In the genomic region with DNA sequence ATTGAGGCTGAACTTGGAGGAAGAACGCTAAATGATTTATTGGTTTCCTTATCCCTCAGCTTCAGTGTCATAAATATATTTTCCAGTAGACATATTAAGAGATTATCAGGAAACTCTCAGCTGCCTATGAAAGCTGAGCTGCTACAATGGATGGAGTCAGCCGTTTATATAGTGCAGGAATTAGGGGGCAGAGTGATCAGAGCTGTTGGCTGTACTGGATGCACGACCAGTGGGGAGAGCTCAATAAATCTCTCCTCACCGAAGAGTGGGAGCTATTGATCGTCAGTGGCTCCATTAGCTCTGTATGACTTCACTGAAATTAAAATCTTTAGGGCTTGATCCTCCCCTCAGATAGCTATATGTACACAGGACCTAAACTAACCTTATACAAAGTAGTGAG, we compare ENCODE assay signal across 14 mouse cellular contexts.
"Had no signal": no experiment of that assay in that cellular context is flagged by ENCODE, and none has a peak within 500 bp of the region (broad histone marks: within the 10 kb centered on the region; RNA-seq: fewer than 3 reads in every experiment).

No protein-coding gene starts in this region.

- H3K36me3 ChIP-seq: limb, embryonic 10.5 days; liver, embryonic 12.5 days; midbrain, embryonic 15.5 days had no signal

- H3K9me3 ChIP-seq: limb, embryonic 10.5 days; liver, embryonic 12.5 days; midbrain, embryonic 15.5 days had no signal

- H3K4me1 ChIP-seq: limb, embryonic 10.5 days; liver, embryonic 12.5 days; midbrain, embryonic 15.5 days had no signal

- H3K4me3 ChIP-seq: limb, embryonic 10.5 days; liver, embryonic 12.5 days; midbrain, embryonic 15.5 days had no signal

- DNase-seq: kidney, adult 11 months; kidney, adult 9 months; kidney, postnatal 10 days; lung, embryonic 14.5 days; lung, postnatal 10 days; lung, postnatal 4 days; retina, postnatal 1 day; right cerebral cortex, postnatal 4 days; spleen, adult 18-20 months; thymus, adult 18-20 months; thymus, postnatal 14 days had no signal

- ATAC-seq: liver, embryonic 12.5 days; midbrain, embryonic 15.5 days had no signal

- H3K27me3 ChIP-seq: liver, embryonic 12.5 days; midbrain, embryonic 15.5 days had no signal

- H3K9ac ChIP-seq: liver, embryonic 12.5 days; lung, embryonic 14.5 days; midbrain, embryonic 15.5 days had no signal

- H3K27ac ChIP-seq: limb, embryonic 10.5 days; liver, embryonic 12.5 days; midbrain, embryonic 15.5 days had no signal

- H3K4me2 ChIP-seq: liver, embryonic 12.5 days; lung, embryonic 14.5 days; midbrain, embryonic 15.5 days had no signal
